Mouse (Mus musculus): ENCODE data around the gene Gm10100. TPM values are rescaled to one million over a fixed set of nuclear protein-coding genes. Genes with fewer than 3 reads are reported as not detected.
"Not testable (repeated sequence)": the region's sequence is repeated elsewhere in the genome, so short reads cannot be mapped to it uniquely, and the experiment has no call there.

Gm10100 gene
- polyA plus RNA-seq, 1 experiment from 2014 or later = not detected

GRCm38 (mm10) chr10:77735928-77736327 lies 9.6 kb downstream of the Gm10100 start:
- no peak overlapping the region for H3K27ac ChIP-seq (ENCODE audit: low read depth, low read length)
- H3K27me3 ChIP-seq (ENCODE audit: control insufficient read depth, insufficient read depth, low read length) = no peaks in the 10 kb centered on the region
- no peaks in the 10 kb centered on the region for H3K36me3 ChIP-seq (ENCODE audit: control insufficient read depth, insufficient read depth, low read length)
- H3K4me2 ChIP-seq (ENCODE audit: low read depth, low read length, severe bottlenecking) = no peak overlapping the region
- no peaks in the 10 kb centered on the region; the same call in 1 of the 2 replicates for H3K9me3 ChIP-seq (ENCODE audit: control insufficient read depth, low read length)
- ATAC-seq (replicated peaks; ENCODE audit: low FRiP score) (no peak), DNase-seq (ENCODE audit: low spot score) (no peak)
- 94% methylated on average over 1 of the region's 1 CpGs for WGBS
- no peak overlapping the region for H3K9ac ChIP-seq (ENCODE audit: low read length)
- H3K4me3 ChIP-seq (ENCODE audit: low read depth, low read length) = no peak overlapping the region
- no peaks in the 10 kb centered on the region for H3K4me1 ChIP-seq (replicated peaks; ENCODE audit: control insufficient read depth, insufficient read depth, low read length)

GRCm38 (mm10) chr10:77738929-77739328 lies 12.6 kb downstream of the Gm10100 start:
- H3K9me3 ChIP-seq (ENCODE audit: control insufficient read depth, low read length) = no peaks in the 10 kb centered on the region; the same call in 1 of the 2 replicates
- no peak overlapping the region for H3K4me3 ChIP-seq (ENCODE audit: low read depth, low read length)
- ATAC-seq (replicated peaks; ENCODE audit: low FRiP score) (no peak), DNase-seq (ENCODE audit: low spot score) (no peak)
- no peaks in the 10 kb centered on the region for H3K4me1 ChIP-seq (replicated peaks; ENCODE audit: control insufficient read depth, insufficient read depth, low read length)
- H3K4me2 ChIP-seq (ENCODE audit: low read depth, low read length, severe bottlenecking) = no peak overlapping the region
- H3K27ac ChIP-seq (ENCODE audit: low read depth, low read length) = no peak overlapping the region
- no peak overlapping the region for H3K9ac ChIP-seq (ENCODE audit: low read length)
- no peaks in the 10 kb centered on the region for H3K27me3 ChIP-seq (ENCODE audit: control insufficient read depth, insufficient read depth, low read length)
- H3K36me3 ChIP-seq (ENCODE audit: control insufficient read depth, insufficient read depth, low read length) = no peaks in the 10 kb centered on the region
- 91% methylated on average over 4 of the region's 4 CpGs for WGBS

- not testable (repeated sequence) for DNase-seq (ENCODE audit: low spot score); ATAC-seq (replicated peaks; ENCODE audit: low FRiP score); H3K9ac ChIP-seq (ENCODE audit: low read length); H3K4me3 ChIP-seq (ENCODE audit: low read depth, low read length); H3K4me2 ChIP-seq (ENCODE audit: low read depth, low read length, severe bottlenecking); H3K27me3 ChIP-seq (ENCODE audit: control insufficient read depth, insufficient read depth, low read length); H3K9me3 ChIP-seq (ENCODE audit: control insufficient read depth, low read length); H3K4me1 ChIP-seq (replicated peaks; ENCODE audit: control insufficient read depth, insufficient read depth, low read length); H3K36me3 ChIP-seq (ENCODE audit: control insufficient read depth, insufficient read depth, low read length); H3K27ac ChIP-seq (ENCODE audit: low read depth, low read length)
- WGBS = 63% methylated on average over 4 of the region's 5 CpGs
Observed at GRCm38 (mm10) chr10:77741924-77742688, 15.8 kb downstream of the Gm10100 start, which contains the start of gene Gm18596. TSS of gene Gm18596 (minus strand) at chr10:77742638.

GRCm38 (mm10) chr10:77750686-77751085 lies 24.4 kb downstream of the Gm10100 start:
- ATAC-seq (replicated peaks; ENCODE audit: low FRiP score); H3K4me1 ChIP-seq (replicated peaks; ENCODE audit: control insufficient read depth, insufficient read depth, low read length); DNase-seq (ENCODE audit: low spot score); H3K4me2 ChIP-seq (ENCODE audit: low read depth, low read length, severe bottlenecking); H3K36me3 ChIP-seq (ENCODE audit: control insufficient read depth, insufficient read depth, low read length); H3K27me3 ChIP-seq (ENCODE audit: control insufficient read depth, insufficient read depth, low read length); H3K27ac ChIP-seq (ENCODE audit: low read depth, low read length); H3K9me3 ChIP-seq (ENCODE audit: control insufficient read depth, low read length); H3K9ac ChIP-seq (ENCODE audit: low read length); H3K4me3 ChIP-seq (ENCODE audit: low read depth, low read length): not testable (repeated sequence)
- WGBS = 89% methylated on average over 1 of the region's 1 CpGs

GRCm38 (mm10) chr10:77751254-77751653 lies 25.0 kb downstream of the Gm10100 start, which contains the start of gene Gm9736:
TSS of gene Gm9736 (minus strand) at chr10:77751354.
- H3K9me3 ChIP-seq (ENCODE audit: control insufficient read depth, low read length); H3K4me3 ChIP-seq (ENCODE audit: low read depth, low read length); ATAC-seq (replicated peaks; ENCODE audit: low FRiP score); H3K4me2 ChIP-seq (ENCODE audit: low read depth, low read length, severe bottlenecking); H3K9ac ChIP-seq (ENCODE audit: low read length); H3K36me3 ChIP-seq (ENCODE audit: control insufficient read depth, insufficient read depth, low read length); H3K27me3 ChIP-seq (ENCODE audit: control insufficient read depth, insufficient read depth, low read length); H3K27ac ChIP-seq (ENCODE audit: low read depth, low read length); H3K4me1 ChIP-seq (replicated peaks; ENCODE audit: control insufficient read depth, insufficient read depth, low read length); DNase-seq (ENCODE audit: low spot score): not testable (repeated sequence)
- 67% methylated on average over 1 of the region's 1 CpGs for WGBS

GRCm38 (mm10) chr10:77752312-77752711 lies 26.0 kb downstream of the Gm10100 start:
- not testable (repeated sequence) for ATAC-seq (replicated peaks; ENCODE audit: low FRiP score); H3K4me2 ChIP-seq (ENCODE audit: low read depth, low read length, severe bottlenecking)
- 71% methylated on average over 3 of the region's 3 CpGs for WGBS

DNA sequence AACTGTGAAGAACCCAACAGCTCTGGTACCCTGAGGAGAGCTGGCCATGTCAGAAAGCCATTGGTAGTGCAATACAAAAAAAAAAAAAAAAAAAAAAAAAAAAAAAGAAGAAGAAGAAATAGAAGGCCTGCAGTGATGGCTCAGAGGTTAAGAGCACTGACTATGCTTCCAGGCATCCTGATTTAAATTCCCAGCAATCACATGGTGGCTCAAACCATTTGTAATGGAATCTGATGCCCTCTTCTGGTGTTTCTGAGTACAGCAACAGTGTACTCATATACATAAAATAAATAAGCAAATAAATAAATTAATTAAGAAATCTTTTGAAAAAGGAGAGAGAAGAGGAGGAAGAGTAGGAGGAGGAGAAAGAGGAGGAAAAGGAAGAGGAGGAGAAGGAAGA lies 27.2 kb downstream of the Gm10100 start:
- ATAC-seq (replicated peaks; ENCODE audit: low FRiP score) = no peak
- H3K4me3 ChIP-seq (ENCODE audit: low read depth, low read length) = no peak overlapping the region
- no peak overlapping the region for H3K27ac ChIP-seq (ENCODE audit: low read depth, low read length)
- H3K36me3 ChIP-seq (ENCODE audit: control insufficient read depth, insufficient read depth, low read length) = no peaks in the 10 kb centered on the region
- H3K9ac ChIP-seq (ENCODE audit: low read length) = no peak overlapping the region
- DNase-seq (ENCODE audit: low spot score) = no peak
- H3K4me1 ChIP-seq (replicated peaks; ENCODE audit: control insufficient read depth, insufficient read depth, low read length) = no peaks in the 10 kb centered on the region
- H3K9me3 ChIP-seq (ENCODE audit: control insufficient read depth, low read length) = no peaks in the 10 kb centered on the region
- H3K4me2 ChIP-seq (ENCODE audit: low read depth, low read length, severe bottlenecking) = no peak overlapping the region
- no peaks in the 10 kb centered on the region for H3K27me3 ChIP-seq (ENCODE audit: control insufficient read depth, insufficient read depth, low read length)

More at GRCm38 (mm10) chr10:77752312-77752711, 26.0 kb downstream of the Gm10100 start:
- H3K4me1 ChIP-seq (replicated peaks; ENCODE audit: control insufficient read depth, insufficient read depth, low read length); H3K4me3 ChIP-seq (ENCODE audit: low read depth, low read length); H3K36me3 ChIP-seq (ENCODE audit: control insufficient read depth, insufficient read depth, low read length); H3K27ac ChIP-seq (ENCODE audit: low read depth, low read length); DNase-seq (ENCODE audit: low spot score); H3K9me3 ChIP-seq (ENCODE audit: control insufficient read depth, low read length); H3K9ac ChIP-seq (ENCODE audit: low read length); H3K27me3 ChIP-seq (ENCODE audit: control insufficient read depth, insufficient read depth, low read length): not testable (repeated sequence)

GRCm38 (mm10) chr10:77759582-77759981 lies 33.3 kb downstream of the Gm10100 start, which contains the start of gene Gm3233:
TSS of gene Gm3233 (minus strand) at chr10:77759682.
- not testable (repeated sequence) for H3K4me3 ChIP-seq (ENCODE audit: low read depth, low read length); H3K4me2 ChIP-seq (ENCODE audit: low read depth, low read length, severe bottlenecking); DNase-seq (ENCODE audit: low spot score); H3K9ac ChIP-seq (ENCODE audit: low read length); ATAC-seq (replicated peaks; ENCODE audit: low FRiP score); H3K27me3 ChIP-seq (ENCODE audit: control insufficient read depth, insufficient read depth, low read length); H3K9me3 ChIP-seq (ENCODE audit: control insufficient read depth, low read length); H3K4me1 ChIP-seq (replicated peaks; ENCODE audit: control insufficient read depth, insufficient read depth, low read length); H3K27ac ChIP-seq (ENCODE audit: low read depth, low read length); H3K36me3 ChIP-seq (ENCODE audit: control insufficient read depth, insufficient read depth, low read length)
- WGBS = no CpG with 5 or more reads among the region's 1 CpGs

- H3K4me1 ChIP-seq (replicated peaks; ENCODE audit: control insufficient read depth, insufficient read depth, low read length) = no peaks in the 10 kb centered on the region
- H3K4me3 ChIP-seq (ENCODE audit: low read depth, low read length) = no peak overlapping the region
- no peaks in the 10 kb centered on the region for H3K9me3 ChIP-seq (ENCODE audit: control insufficient read depth, low read length)
- H3K27me3 ChIP-seq (ENCODE audit: control insufficient read depth, insufficient read depth, low read length) = no peaks in the 10 kb centered on the region
- no peak overlapping the region for H3K9ac ChIP-seq (ENCODE audit: low read length)
- no peaks in the 10 kb centered on the region for H3K36me3 ChIP-seq (ENCODE audit: control insufficient read depth, insufficient read depth, low read length)
- ATAC-seq (replicated peaks; ENCODE audit: low FRiP score) (no peak), DNase-seq (ENCODE audit: low spot score) (no peak)
- no peak overlapping the region for H3K27ac ChIP-seq (ENCODE audit: low read depth, low read length)
- 71% methylated on average over 1 of the region's 1 CpGs for WGBS
- H3K4me2 ChIP-seq (ENCODE audit: low read depth, low read length, severe bottlenecking) = no peak overlapping the region
Observed at GRCm38 (mm10) chr10:77769727-77770126, 43.4 kb downstream of the Gm10100 start.

Data from forebrain, embryonic 11.5 days (tissue).